Mouse (Mus musculus): ENCODE results near the gene Nup210. TPM values are rescaled to one million over a fixed set of nuclear protein-coding genes. Genes with fewer than 3 reads are reported as not detected.

The Nup210 gene
- total RNA-seq, 2 experiments from 2014 or later = 244 to 270 TPM

GRCm38 (mm10) chr6:91047434-91047833 is 69.2 kb downstream of the Nup210 start:
- ATAC-seq (replicated peaks; ENCODE audit: poor library complexity, severe bottlenecking) = no peak

GRCm38 (mm10) chr6:91046184-91046583 is 70.4 kb downstream of the Nup210 start:
- no peak for ATAC-seq (replicated peaks; ENCODE audit: poor library complexity, severe bottlenecking)

GRCm38 (mm10) chr6:91044628-91045331 is 71.8 kb downstream of the Nup210 start:
- ATAC-seq (replicated peaks; ENCODE audit: poor library complexity, severe bottlenecking) = no peak

- ATAC-seq (replicated peaks; ENCODE audit: poor library complexity, severe bottlenecking) = no peak
Measured at GRCm38 (mm10) chr6:91041287-91041686, 75.3 kb downstream of the Nup210 start.

DNA sequence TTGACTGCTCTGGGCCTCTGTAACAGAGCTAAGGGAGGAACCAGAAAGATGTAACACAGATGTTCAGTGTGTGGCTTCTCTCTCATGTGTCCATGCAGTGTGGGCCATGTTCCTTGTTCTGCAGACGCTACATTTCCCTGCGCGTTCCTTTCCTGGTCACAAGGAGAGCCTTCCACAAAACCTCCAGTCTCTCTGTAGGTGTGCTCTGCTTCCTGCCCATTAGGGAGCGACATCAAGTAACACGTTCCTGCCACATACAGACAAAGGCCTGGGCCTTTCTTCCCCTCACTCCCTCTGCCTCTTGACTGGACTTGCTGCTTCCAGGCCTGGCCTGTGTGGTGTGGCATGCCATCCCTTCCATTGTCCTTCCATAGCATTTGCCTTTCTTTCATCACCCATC is 88.4 kb downstream of the Nup210 start:
- ATAC-seq (replicated peaks; ENCODE audit: poor library complexity, severe bottlenecking) = no peak

DNA sequence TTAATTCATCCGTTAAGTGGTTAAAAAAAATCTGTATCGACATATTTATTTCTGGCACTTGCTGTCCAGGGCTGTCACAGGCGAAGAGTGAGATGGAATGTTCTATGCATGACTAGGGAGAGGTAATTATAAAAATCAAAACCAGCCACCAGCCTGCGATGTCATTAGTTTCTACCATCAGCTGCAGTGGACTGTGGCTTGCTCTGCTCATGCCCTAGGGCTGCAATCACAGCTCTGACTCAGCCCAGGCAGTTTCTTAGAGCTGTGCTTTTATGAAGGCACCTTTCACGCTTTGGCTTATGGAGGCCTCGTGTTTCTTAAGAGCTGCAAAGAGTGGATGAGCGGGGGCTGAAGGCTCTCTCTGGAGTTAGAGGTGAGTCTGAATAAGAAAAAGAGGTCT is 95.8 kb downstream of the Nup210 start:
- ATAC-seq (replicated peaks; ENCODE audit: poor library complexity, severe bottlenecking) = no peak

DNA sequence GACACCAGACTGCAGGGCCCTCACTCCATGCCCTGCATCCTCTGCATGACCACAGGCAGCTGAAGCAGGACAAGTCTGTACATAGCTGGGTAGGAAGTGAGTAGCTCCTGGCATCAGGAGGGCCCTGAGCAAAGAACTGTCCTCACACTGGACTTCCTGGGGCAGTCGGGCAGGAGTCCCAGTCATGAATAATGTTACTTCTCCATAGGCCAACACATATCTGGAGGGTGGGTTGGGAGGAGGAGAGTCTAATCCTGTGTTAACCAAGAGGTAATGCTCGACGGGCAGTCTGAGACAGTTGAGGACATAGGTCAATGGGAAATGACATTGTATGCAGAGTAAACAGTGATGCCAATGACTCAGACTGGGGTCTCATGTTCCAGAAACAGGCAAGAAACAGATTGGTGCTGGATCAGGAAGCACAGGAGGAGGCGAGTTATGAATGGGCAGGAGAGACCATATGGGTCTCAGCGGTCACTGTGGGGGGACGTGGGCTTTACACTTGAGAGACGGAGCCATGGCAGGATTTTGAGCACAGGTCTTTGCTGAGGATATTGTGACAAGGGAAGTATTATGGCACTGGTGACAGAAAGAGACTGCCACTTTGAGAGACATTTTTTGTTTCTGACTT is 99.9 kb downstream of the Nup210 start:
- no peak for ATAC-seq (replicated peaks; ENCODE audit: poor library complexity, severe bottlenecking)

DNA sequence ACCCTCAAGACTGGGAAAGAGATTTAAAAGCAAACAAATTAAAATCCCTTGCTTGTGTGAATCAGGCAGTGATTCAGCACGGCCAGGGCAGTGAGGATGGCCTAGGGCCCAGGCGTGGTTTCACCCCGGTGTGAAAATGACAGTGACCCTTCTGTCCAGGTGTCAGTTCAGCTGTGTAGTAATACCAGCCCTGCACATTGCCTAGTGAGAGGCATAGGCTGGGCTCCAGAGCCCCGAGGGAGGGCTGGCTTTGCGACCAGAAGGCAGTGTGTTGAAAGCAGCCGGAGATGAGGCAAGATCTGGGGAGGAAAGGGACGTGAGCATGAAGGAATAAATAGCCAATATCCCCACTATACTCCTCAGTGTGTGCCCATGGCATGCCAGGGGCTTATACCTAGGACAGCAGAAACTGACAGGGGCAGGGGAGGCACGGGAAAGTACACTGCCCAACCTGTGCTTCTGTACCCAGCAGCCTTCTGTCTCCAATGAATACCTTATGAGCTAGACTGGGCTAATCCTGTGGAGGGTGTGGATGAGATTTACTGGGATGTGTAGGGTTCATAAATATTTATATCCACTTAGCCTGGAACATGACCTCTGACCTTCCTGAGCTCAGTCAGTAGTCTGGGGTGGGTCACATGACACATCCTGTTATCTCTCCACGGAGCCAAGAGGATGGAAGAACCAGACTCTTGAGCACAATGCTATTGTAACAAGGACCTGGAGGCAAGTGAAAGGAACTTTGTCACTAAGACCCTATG is 102.3 kb downstream of the Nup210 start:
- ATAC-seq (replicated peaks; ENCODE audit: poor library complexity, severe bottlenecking) = peak; percentile 31; the same call in 1 of the 2 replicates

GRCm38 (mm10) chr6:91012458-91012857 is 104.2 kb downstream of the Nup210 start:
- ATAC-seq (replicated peaks; ENCODE audit: poor library complexity, severe bottlenecking) = no peak

GRCm38 (mm10) chr6:91011568-91011967 is 105.1 kb downstream of the Nup210 start:
- ATAC-seq (replicated peaks; ENCODE audit: poor library complexity, severe bottlenecking) = no peak

- ATAC-seq (replicated peaks; ENCODE audit: poor library complexity, severe bottlenecking) = no peak
Measured at GRCm38 (mm10) chr6:91008284-91008830, 108.3 kb downstream of the Nup210 start.

- ATAC-seq (replicated peaks; ENCODE audit: poor library complexity, severe bottlenecking) = no peak
Measured at GRCm38 (mm10) chr6:91007207-91007606, 109.4 kb downstream of the Nup210 start.

GRCm38 (mm10) chr6:91004157-91004556 is 112.5 kb downstream of the Nup210 start:
- no peak for ATAC-seq (replicated peaks; ENCODE audit: poor library complexity, severe bottlenecking)

GRCm38 (mm10) chr6:91003310-91003995 is 113.2 kb downstream of the Nup210 start:
- ATAC-seq (replicated peaks; ENCODE audit: poor library complexity, severe bottlenecking) = no peak; the same call in 1 of the 2 replicates

DNA sequence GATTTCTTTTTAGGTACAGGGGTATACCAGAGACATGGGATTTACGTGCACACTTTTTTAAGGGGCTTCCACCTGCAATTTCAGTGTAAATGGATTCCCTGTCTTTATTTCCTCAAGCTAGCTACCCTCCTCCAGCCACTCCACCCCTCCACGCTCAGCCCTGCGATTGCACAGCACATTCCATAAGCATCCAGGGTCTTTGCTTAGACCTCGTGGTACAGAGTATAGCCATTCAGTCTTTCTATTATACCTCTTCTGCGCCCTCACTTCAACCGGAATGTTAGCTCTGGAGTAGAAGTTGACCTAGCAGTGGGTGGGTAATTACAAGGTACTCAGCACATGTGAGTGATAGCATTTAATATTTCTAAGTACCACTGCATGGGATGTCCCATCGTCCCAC is 115.1 kb downstream of the Nup210 start:
- ATAC-seq (replicated peaks; ENCODE audit: poor library complexity, severe bottlenecking) = no peak

GRCm38 (mm10) chr6:91000819-91001525 is 115.7 kb downstream of the Nup210 start:
- ATAC-seq (replicated peaks; ENCODE audit: poor library complexity, severe bottlenecking) = no peak

DNA sequence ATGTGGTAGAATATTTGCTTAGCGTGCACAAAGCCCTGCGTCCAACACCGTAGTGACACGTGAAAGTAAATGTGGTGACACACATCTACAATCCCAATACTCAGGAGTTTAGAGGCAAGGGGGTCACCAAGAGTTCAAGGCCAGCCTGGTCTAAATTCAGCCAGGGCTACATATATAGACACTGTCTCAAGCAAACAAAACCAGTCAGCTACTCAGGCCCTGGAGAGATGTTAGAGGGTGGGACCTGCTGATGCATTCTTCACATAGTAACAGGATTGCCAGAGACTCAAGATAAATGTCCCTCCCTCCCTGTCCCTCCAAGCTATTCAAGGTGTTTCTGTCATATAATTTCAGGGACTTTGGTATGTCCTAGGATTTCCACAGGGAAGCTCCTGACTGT is 117.5 kb downstream of the Nup210 start:
- no peak for ATAC-seq (replicated peaks; ENCODE audit: poor library complexity, severe bottlenecking)

DNA sequence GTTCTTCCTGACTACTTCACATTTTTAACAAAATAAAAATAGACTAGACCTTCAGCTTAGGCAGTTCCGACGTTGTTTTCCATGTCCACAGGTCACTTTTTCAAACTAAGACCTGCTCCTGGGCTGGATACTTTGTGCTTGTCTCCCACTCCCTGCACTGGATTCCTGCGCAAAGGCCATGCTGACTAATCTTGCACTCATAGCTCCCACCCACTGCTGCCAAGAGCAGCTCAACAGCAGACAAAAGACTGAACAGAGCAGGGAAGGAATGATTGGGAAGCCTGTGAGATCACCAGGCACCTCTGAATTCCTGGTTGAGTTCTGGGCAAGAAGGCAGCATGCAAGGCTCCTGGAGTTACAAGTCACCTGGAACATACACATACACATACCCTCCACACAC is 119.6 kb downstream of the Nup210 start:
- ATAC-seq (replicated peaks; ENCODE audit: poor library complexity, severe bottlenecking) = no peak

DNA sequence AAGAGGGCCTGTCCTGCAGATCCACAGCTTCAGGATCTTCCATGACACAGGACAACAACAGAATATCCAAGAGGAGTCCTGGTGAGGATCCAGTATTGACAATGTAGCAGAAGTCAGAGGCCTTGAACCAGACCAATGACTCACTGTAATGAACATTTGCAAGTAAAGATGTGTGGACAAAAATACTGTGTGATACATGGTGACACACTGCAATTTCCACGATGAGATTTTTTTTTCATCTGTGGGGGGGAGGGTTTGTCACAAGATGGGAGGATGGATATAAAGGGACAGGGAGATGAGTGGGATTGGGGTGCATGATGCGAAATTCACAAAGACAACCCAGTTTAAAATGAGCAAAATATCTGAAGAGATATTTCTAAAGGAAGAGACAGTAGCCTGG is 120.4 kb downstream of the Nup210 start:
- no peak for ATAC-seq (replicated peaks; ENCODE audit: poor library complexity, severe bottlenecking)

All from granulocyte monocyte progenitor cell, adult 5-6 weeks (primary cell).